Mouse (Mus musculus) myocyte (in vitro differentiated cells): ENCODE results near the gene Krt23. TPM values are rescaled to one million over a fixed set of nuclear protein-coding genes. Genes with fewer than 3 reads are reported as not detected.

Experiments used
- H3K27me3 ChIP-seq: one replicate; pipeline ENCODE4 v1.6.1; 2011; ENCODE audit not compliant: control insufficient read depth, insufficient read depth, insufficient read length
- H3K36me3 ChIP-seq: one replicate; pipeline ENCODE4 v1.6.1; 2011; ENCODE audit not compliant: control insufficient read depth, insufficient read depth
- H3K4me2 ChIP-seq: one replicate; pipeline ENCODE4 v1.6.1; 2011; ENCODE audit warnings: low read depth, control low read depth
- H3K4me3 ChIP-seq: one replicate; pipeline ENCODE4 v1.5.1; 2011; ENCODE audit warnings: mild to moderate bottlenecking, control low read depth, moderate library complexity
- H3K79me2 ChIP-seq: one replicate; pipeline ENCODE4 v1.6.1; 2011; ENCODE audit not compliant: control insufficient read depth, insufficient read depth
- H3ac ChIP-seq: one replicate; pipeline ENCODE4 v1.6.1; 2011; ENCODE audit not compliant: control insufficient read depth, insufficient read length
- CEBPB ChIP-seq: IDR thresholded peaks from 2 replicates; pipeline ENCODE4 v1.6.1; 2011; ENCODE audit warnings: mild to moderate bottlenecking, moderate library complexity; ENCODE audit not compliant: poor library complexity, insufficient read depth, severe bottlenecking
- E2F4 ChIP-seq: IDR thresholded peaks from one replicate; pipeline ENCODE4 v1.6.1; 2011; ENCODE audit warnings: mild to moderate bottlenecking, control low read depth, moderate library complexity; ENCODE audit not compliant: insufficient read depth
- MAX ChIP-seq: IDR thresholded peaks from one replicate; pipeline ENCODE4 v1.6.1; 2011; ENCODE audit warnings: low read depth, mild to moderate bottlenecking, control low read depth
- MYOD1 ChIP-seq, 3 experiments: IDR thresholded peaks; one replicate each; pipeline ENCODE4 v1.6.1; 2011; ENCODE audit warnings: control low read depth in 2 of 3, low read depth in 2 of 3, mild to moderate bottlenecking in 2 of 3, moderate library complexity in 1 of 3; ENCODE audit not compliant: insufficient read length in 2 of 3, control insufficient read depth in 1 of 3
- MYOG ChIP-seq, 3 experiments: IDR thresholded peaks; one replicate each; pipeline ENCODE4 v1.6.1; 2011; ENCODE audit warnings: control low read depth in 2 of 3, low read depth in 2 of 3, mild to moderate bottlenecking in 2 of 3; ENCODE audit not compliant: insufficient read length in 2 of 3, control insufficient read depth in 1 of 3, insufficient read depth in 1 of 3
- POLR2A ChIP-seq: IDR thresholded peaks from one replicate; pipeline ENCODE4 v1.6.1; 2011; ENCODE audit warnings: low read depth, mild to moderate bottlenecking, control low read depth, moderate library complexity; ENCODE audit not compliant: insufficient read length
- POLR2AphosphoS2 ChIP-seq: IDR thresholded peaks from one replicate; pipeline ENCODE4 v1.6.1; 2011; ENCODE audit warnings: low read depth, control low read depth; ENCODE audit not compliant: insufficient read length
- REST ChIP-seq: IDR thresholded peaks from one replicate; pipeline ENCODE4 v1.6.1; 2011; ENCODE audit warnings: mild to moderate bottlenecking, control low read depth, moderate library complexity; ENCODE audit not compliant: insufficient read depth, insufficient read length
- SRF ChIP-seq: IDR thresholded peaks from one replicate; pipeline ENCODE4 v1.6.1; 2011; ENCODE audit warnings: low read depth; ENCODE audit not compliant: control insufficient read depth, insufficient read length
- TCF12 ChIP-seq: IDR thresholded peaks from one replicate; pipeline ENCODE4 v1.6.1; 2011; ENCODE audit warnings: mild to moderate bottlenecking, control low read depth; ENCODE audit not compliant: poor library complexity, insufficient read depth, severe bottlenecking
- TCF3 ChIP-seq: IDR thresholded peaks from one replicate; pipeline ENCODE4 v1.6.1; 2011; ENCODE audit warnings: low read depth, control low read depth; ENCODE audit not compliant: insufficient read length
- USF1 ChIP-seq: IDR thresholded peaks from one replicate; pipeline ENCODE4 v1.6.1; 2011; ENCODE audit warnings: low read depth, mild to moderate bottlenecking, control low read depth, moderate library complexity
- polyA plus RNA-seq: library from polyadenylated mRNA; unstranded; fragments of >200 nt; fragmentation: generic; extraction: Trizol; gene quantifications from one replicate; pipeline ENCODE4 v1.2.1, GENCODE M21; 2012; ENCODE audit warnings: missing spikeins

The Krt23 gene
- polyA plus RNA-seq, 1 experiment, result 0.02 TPM

DNA sequence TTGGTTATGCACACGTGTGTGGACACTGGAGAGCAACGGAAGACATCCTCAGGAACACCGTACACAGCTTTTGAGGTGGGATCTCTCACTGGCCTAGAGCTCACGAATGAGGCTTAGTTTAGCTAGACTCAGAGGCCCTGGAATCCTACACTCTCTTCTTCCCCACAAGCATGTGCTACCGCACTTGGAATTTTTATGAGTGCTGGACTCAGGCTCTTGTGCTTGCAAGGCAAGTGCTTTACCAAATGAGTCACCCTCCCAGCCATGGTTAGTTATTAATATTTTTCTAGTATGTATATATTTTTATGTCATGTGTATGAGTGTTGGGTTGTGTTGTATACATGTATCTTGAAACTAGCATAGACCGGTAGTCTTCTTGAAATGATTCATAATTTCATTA, 21.0 kb downstream of the Krt23 start:
- H3K4me2 ChIP-seq, result peak overlapping the region; percentile 45
- H3K36me3 ChIP-seq, result no peaks in the 10 kb centered on the region
- H3K79me2 ChIP-seq, result no peaks in the 10 kb centered on the region
- H3K4me3 ChIP-seq, result no peak overlapping the region
- TF ChIP-seq TCF12, result peak; percentile 39
- TF ChIP-seq REST, result no peak
- TF ChIP-seq SRF, result no peak
- no peak for TF ChIP-seq POLR2A
- no peak for TF ChIP-seq USF1
- no peak for TF ChIP-seq TCF3
- TF ChIP-seq MYOD1 (IDR thresholded peaks at IDR 0.05; ENCODE audit: control insufficient read depth in 1 of 3, insufficient read length in 2 of 3, low read depth in 2 of 3), result peak in 1 of 3 experiments; percentile 28
- no peak for TF ChIP-seq CEBPB
- no peak for TF ChIP-seq E2F4
- no peak for TF ChIP-seq MYOG (IDR thresholded peaks at IDR 0.05; ENCODE audit: control insufficient read depth in 1 of 3, insufficient read depth in 1 of 3, insufficient read length in 2 of 3, low read depth in 2 of 3)
- no peak for TF ChIP-seq MAX
- no peaks in the 10 kb centered on the region for H3K27me3 ChIP-seq
- no peak overlapping the region for H3ac ChIP-seq

DNA sequence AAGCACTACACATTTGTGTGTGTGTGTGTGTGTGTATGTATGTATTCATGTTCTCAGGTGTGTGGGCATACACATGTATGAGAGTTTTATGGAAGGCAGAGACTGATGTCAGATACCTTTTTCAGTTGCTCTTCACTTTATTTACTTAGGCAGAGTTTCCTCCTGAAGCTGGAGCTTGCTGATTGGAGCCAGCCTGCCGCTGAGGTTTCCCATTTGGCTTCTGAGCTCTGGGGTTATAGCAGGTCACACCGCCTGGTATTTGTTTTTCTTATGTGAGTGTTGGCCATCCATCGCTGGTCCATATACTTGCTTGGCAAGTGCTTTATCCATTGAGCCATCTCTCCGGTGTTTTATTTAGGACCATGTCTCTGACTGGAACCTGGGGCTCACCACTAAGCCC, 23.7 kb downstream of the Krt23 start:
- Histone ChIP-seq H3K4me2 (no peak overlapping the region), H3K4me3 (no peak overlapping the region), H3K27me3 (no peaks in the 10 kb centered on the region), H3ac (no peak overlapping the region), H3K79me2 (no peaks in the 10 kb centered on the region), H3K36me3 (no peaks in the 10 kb centered on the region)
- TF ChIP-seq POLR2AphosphoS2 (no peak), POLR2A (no peak), CEBPB (no peak), MYOD1 (IDR thresholded peaks at IDR 0.05; ENCODE audit: control insufficient read depth in 1 of 3, insufficient read length in 2 of 3, low read depth in 2 of 3) (no peak), MYOG (IDR thresholded peaks at IDR 0.05; ENCODE audit: control insufficient read depth in 1 of 3, insufficient read depth in 1 of 3, insufficient read length in 2 of 3, low read depth in 2 of 3) (no peak), SRF (no peak), REST (no peak), TCF3 (no peak), USF1 (no peak)

DNA sequence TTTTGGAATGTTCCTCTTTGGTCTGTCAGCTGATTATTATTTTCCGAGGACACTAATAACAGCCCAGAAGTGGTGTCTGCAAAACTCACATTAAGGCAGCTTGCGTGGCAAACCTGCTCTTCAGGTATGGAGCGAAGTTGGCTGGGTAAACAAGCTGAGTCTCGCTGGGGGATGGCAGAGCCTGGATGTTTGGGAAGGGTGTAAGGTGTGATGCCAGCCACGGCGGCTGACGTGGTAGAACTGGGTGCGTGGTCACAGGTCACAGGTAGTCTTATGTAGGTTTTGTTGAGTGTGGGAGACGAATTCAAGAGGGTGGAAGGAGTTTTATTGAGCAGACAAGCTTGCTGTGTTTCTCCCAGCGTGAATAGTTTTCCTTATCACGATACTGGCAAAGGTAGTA, 24.4 kb downstream of the Krt23 start:
- Histone ChIP-seq H3K79me2 (no peaks in the 10 kb centered on the region), H3K4me2 (no peak overlapping the region), H3K4me3 (no peak overlapping the region), H3K36me3 (no peaks in the 10 kb centered on the region), H3K27me3 (no peaks in the 10 kb centered on the region), H3ac (no peak overlapping the region)
- TF ChIP-seq MYOG (IDR thresholded peaks at IDR 0.05; ENCODE audit: control insufficient read depth in 1 of 3, insufficient read depth in 1 of 3, insufficient read length in 2 of 3, low read depth in 2 of 3) (no peak), TCF3 (no peak), MYOD1 (IDR thresholded peaks at IDR 0.05; ENCODE audit: control insufficient read depth in 1 of 3, insufficient read length in 2 of 3, low read depth in 2 of 3) (no peak), E2F4 (no peak), REST (no peak), CEBPB (no peak), MAX (no peak), TCF12 (no peak), POLR2A (no peak)

DNA sequence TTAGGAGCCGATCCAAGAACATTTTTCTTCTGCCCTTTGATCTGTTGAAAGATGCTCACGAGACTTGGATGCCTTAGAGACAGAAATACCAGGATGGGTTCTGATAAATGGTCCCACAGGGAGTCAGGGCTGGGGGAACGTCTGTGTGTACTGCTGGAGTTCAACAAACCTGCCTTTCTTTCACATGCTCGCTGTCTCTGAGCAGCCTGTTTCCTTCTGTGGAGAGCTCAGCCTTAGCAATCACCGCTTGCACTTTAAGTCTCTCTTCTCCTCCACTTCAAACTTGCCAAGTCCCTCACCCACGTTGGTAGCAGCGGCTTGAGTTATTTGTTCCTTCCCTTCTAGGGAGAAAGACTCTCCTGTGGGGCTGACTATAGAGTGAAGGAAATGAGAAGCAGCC, 26.6 kb downstream of the Krt23 start:
- Histone ChIP-seq H3K4me2 (no peak overlapping the region), H3K79me2 (no peaks in the 10 kb centered on the region), H3K36me3 (no peaks in the 10 kb centered on the region), H3K4me3 (no peak overlapping the region), H3K27me3 (no peaks in the 10 kb centered on the region), H3ac (no peak overlapping the region)
- no peak for TF ChIP-seq TCF3
- TF ChIP-seq MAX, result no peak
- TF ChIP-seq TCF12, result no peak
- TF ChIP-seq POLR2AphosphoS2, result no peak
- no peak for TF ChIP-seq MYOD1 (IDR thresholded peaks at IDR 0.05; ENCODE audit: control insufficient read depth in 1 of 3, insufficient read length in 2 of 3, low read depth in 2 of 3)
- no peak for TF ChIP-seq CEBPB
- TF ChIP-seq POLR2A, result no peak
- TF ChIP-seq MYOG (IDR thresholded peaks at IDR 0.05; ENCODE audit: control insufficient read depth in 1 of 3, insufficient read depth in 1 of 3, insufficient read length in 2 of 3, low read depth in 2 of 3), result no peak
- no peak for TF ChIP-seq E2F4
- no peak for TF ChIP-seq REST
- TF ChIP-seq SRF, result no peak
- TF ChIP-seq USF1, result no peak

DNA sequence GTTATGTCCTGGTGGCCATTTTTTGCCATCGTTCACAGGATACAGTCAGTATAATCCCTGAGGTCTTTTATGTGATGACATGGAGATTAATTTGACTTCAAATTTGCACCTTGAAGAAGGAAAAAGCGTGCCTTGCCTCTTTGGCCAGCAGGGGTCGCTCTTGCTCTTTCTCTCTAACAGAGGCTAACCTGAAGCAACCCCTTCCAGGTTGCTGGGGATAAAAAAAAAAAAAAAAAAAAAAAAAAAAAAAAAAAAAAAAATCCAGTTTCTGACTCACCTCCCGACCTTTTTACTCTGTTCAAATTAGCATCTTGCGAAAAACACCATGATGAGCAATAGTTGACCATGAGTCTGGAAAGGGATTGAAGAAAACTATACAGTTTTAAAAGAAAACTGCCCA, 28.1 kb downstream of the Krt23 start:
- TF ChIP-seq USF1, result no peak
- no peak for TF ChIP-seq MAX
- TF ChIP-seq CEBPB, result no peak
- no peak for TF ChIP-seq MYOG (IDR thresholded peaks at IDR 0.05; ENCODE audit: control insufficient read depth in 1 of 3, insufficient read depth in 1 of 3, insufficient read length in 2 of 3, low read depth in 2 of 3)
- no peaks in the 10 kb centered on the region for H3K79me2 ChIP-seq
- H3ac ChIP-seq, result no peak overlapping the region
- no peaks in the 10 kb centered on the region for H3K36me3 ChIP-seq
- H3K4me2 ChIP-seq, result no peak overlapping the region
- no peaks in the 10 kb centered on the region for H3K27me3 ChIP-seq
- H3K4me3 ChIP-seq, result no peak overlapping the region
